8 mouse cellular contexts compared by ENCODE assay signal in the genomic region with DNA sequence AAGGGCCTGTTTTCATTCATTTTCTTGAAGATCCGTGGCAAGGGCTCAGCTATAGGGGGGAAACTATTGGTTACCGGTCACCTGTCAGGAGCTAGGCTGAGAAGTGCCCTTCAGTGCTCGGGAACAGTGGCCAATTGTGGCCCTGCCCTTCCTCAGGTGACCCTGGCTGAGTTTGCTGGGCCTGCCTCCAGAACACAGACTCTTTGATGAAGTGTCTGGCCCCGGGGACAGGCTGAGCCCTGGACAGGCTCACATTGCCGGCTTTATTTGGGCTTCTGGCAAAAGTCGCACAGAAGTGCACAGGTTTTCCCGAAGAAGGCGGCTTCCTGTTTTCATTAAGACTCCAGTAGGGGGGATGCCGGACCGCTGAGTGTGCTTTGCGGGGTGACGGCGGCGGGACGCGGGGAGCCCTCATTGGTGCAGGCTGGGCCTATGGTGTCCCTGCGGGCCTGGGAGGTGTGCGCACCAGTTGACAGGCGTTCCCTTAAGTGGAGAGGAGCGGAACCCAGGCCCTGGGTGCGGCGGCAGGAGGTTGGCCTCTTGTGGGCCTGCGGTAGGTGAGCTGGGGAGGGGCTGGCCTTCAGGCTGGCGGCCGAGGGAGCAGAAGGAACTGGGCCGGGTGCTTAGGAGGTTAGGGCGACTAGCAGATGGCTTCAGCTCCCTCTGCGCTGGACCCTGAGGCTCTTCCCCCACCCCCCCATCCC.
DNase-seq lines count a peak whose midpoint lies in the region; ATAC-seq and TF ChIP-seq lines count a peak whose summit lies in the region.

No protein-coding gene starts in this region.

- no peak for TF ChIP-seq POLR2A in cortical plate, adult 2 months (IDR thresholded peaks at IDR 0.05; ENCODE audit: extremely low read depth, insufficient read depth, low read length)

- H3K27me3 ChIP-seq in hindbrain, embryonic 16.5 days (replicated peaks; ENCODE audit: control insufficient read depth, insufficient read depth, low read length) = no peaks in the 10 kb centered on the region

- intact Hi-C loops in left cerebral cortex, postnatal 10 days (cut with DNase I) = no loop called here

- no peak overlapping the region for H3K27ac ChIP-seq in cortical plate, adult 2 months (ENCODE audit: insufficient read depth, low read length)
- H3K27ac ChIP-seq in hindbrain, embryonic 16.5 days (ENCODE audit: low read depth, low read length) = 0 out of 2 replicates have a peak overlapping the region, but pooled peaks have one; percentile 21

- ATAC-seq in hindbrain, embryonic 16.5 days = peak; percentile 79
- peak; percentile 66 for ATAC-seq in megakaryocyte progenitor cell, adult 5-6 weeks (replicated peaks; ENCODE audit: poor library complexity)
- ATAC-seq in activated CD4-positive, CD25-positive, alpha-beta regulatory T cell, adult 4 months = no peak

- no peak for TF ChIP-seq CTCF in cortical plate, adult 2 months (IDR thresholded peaks at IDR 0.05; ENCODE audit: extremely low read depth, insufficient read depth, low read length)

- 5% methylated on average over 28 of the region's 28 CpGs for WGBS in hindbrain, embryonic 16.5 days

- H3K4me3 ChIP-seq in cortical plate, adult 2 months (ENCODE audit: insufficient read depth, low read length) = peak overlapping the region; percentile 32
- H3K4me3 ChIP-seq in hindbrain, embryonic 16.5 days (ENCODE audit: low read length) = peak overlapping the region; percentile 42

- no peaks in the 10 kb centered on the region for H3K4me1 ChIP-seq in cortical plate, adult 2 months (ENCODE audit: control insufficient read depth, insufficient read depth, low read length)
- peaks cover 10% of the 10 kb centered on the region for H3K4me1 ChIP-seq in hindbrain, embryonic 16.5 days (ENCODE audit: control insufficient read depth, insufficient read depth, low read depth, low read length)

- DNase-seq in T-cell, adult 2 months (ENCODE audit: low spot score) = peak; percentile 2
- DNase-seq in gastrocnemius, postnatal 10 days = peak; percentile 73
- DNase-seq in left cerebral cortex, postnatal 10 days (ENCODE audit: extremely low spot score in 1 of 2, low spot score in 2 of 2) = peak; percentile 35 to 89
- DNase-seq in skeletal muscle tissue, adult 2 months (ENCODE audit: low read depth, low spot score) = peak; percentile 63

- H3K9ac ChIP-seq in hindbrain, embryonic 16.5 days (ENCODE audit: low read depth, low read length) = peak overlapping the region; percentile 65

- peak overlapping the region; percentile 78 for H3K4me2 ChIP-seq in hindbrain, embryonic 16.5 days (ENCODE audit: low read length)

- H3K9me3 ChIP-seq in hindbrain, embryonic 16.5 days (ENCODE audit: control insufficient read depth, low read length) = no peaks in the 10 kb centered on the region

- H3K36me3 ChIP-seq in hindbrain, embryonic 16.5 days (ENCODE audit: control insufficient read depth, insufficient read depth, low read length) = 0 out of 2 replicates have a peak, but pooled peaks cover 3% of the 10 kb centered on the region

Comparison
In these comparisons a context has a peak if more than half of its experiments do, and no peak if none do; other contexts are left out.
1. DNase-seq: peak in every context shown above with its lines; median percentile 73 in gastrocnemius, postnatal 10 days; 63 in skeletal muscle tissue, adult 2 months; 62 in left cerebral cortex, postnatal 10 days; 2 in T-cell, adult 2 months.